Mouse (Mus musculus) Muller cell, postnatal 12 days (primary cell): ENCODE data around the gene Ankrd52.
"Not testable (repeated sequence)": the region's sequence is repeated elsewhere in the genome, so short reads cannot be mapped to it uniquely, and the experiment has no call there.

Experiments
- DNase-seq: peaks from one replicate; pipeline ENCODE4 v3.0.0-alpha.2; 2015; ENCODE audit errors: inconsistent ontology term

Gene Ankrd52

DNA sequence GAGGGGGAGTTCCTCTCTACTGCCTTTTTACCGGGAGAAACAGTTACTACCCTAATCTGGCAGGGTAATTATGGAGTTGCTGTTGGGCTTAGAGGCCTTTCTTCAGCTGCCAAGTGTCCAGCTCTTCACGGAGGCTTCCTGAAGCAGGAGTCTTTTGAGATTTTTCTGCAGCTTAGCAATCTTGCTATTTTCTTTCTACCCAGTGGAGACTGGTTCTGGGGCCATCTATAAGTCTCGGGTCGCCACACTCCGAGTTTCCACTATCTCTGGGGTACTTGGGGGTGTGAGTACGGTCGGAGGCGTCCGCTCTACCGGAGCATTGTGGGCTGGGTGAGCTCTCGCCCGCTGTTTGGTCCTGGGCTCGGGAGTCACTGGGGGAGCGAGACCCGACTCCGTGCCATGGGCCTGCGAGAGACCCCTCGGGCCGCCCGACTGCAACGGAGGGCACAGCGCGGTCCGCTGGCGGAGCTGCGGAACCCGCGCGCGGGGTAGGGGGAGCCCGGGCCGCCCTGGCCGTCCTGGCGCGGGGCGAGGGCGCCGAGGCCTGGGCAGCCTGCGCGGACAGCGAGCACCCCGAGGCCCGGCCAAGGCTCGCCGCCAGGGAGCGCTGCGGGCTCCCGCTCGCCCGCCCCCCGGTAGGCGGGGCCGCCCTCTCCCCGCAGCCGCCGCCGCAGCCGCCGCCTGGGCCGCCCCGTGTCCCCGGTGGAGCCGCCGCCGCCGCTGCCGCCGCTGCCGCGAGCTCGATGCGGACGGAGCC lies at the start of gene Ankrd52:
Gene Ankrd52 (plus strand): TSS at position 661 of the 757 bp plus-strand sequence.
- peak; percentile 88 for DNase-seq

DNA sequence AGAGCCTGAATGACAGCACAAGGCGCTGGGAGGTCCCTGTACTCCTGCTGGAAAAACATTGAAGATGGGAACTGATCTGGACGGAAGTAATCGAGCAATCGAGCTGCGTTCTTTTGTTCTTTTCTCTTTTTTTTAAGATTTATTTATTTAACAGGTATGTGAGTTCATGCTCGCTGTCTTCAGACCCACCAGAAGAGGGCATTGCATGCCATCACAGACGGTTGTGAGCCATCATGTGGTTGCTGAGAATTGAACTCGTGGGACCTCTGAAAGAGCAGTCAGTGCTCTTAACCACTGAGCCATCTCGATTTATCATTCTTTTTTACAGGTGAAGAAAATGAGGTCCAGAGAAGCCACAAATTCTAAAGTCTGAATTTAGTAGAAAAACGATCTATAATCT lies 49.3 kb upstream of the Ankrd52 start:
- DNase-seq, result no peak

DNA sequence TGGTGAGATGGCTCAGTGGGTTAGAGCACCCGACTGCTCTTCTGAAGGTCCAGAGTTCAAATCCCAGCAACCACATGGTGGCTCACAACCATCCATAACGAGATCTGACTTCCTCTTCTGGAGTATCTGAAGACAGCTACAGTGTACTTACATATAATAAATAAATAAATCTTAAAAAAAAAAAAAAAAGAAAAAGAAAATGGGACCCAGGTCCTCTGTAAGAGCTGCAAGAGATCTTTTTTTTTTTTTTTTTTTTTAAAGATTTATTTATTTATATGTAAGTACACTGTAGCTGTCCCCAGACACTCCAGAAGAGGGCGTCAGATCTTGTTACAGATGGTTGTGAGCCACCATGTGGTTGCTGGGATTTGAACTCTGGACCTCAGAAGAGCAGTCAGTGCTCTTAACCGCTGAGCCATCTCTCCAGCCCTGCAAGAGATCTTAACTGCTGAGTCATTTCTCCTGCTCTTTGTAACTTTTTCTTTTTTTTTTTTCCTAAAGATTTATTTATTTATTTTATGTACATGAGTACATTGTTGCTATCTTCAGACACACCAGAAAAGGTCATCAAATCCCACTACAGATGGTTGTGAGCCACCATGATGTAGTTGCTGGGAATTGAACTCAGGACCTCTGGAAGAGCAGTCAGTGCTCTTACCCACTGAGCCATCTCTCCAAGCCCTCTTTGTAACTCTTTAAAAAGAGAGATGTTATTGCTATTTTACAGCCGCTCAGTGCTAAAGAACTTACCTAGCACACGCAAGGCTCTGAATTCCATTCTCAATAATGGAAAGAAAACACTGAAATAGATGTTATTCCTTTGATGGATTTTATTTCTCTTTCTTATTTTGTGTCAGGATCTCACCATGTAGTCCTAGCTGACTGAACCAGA lies 44.3 kb upstream of the Ankrd52 start:
- not testable (repeated sequence) for DNase-seq

DNA sequence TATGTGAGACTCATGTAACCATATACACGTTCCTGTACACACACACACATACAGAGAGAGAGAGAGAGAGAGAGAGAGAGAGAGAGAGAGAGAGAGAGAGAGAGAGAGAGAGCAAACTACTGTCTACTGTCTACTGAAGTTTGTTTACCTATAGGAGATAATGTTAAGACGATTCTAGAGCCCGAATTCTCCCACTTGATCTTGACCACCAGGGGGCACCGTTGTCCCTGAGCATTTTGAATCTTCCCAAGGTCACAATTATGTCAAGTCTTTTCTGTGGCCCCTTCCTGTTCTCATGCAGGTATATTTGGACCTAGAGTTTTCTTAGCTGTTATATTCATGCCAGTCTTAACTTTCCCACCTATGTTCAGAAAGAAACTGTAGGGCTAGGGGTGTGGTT lies 41.3 kb upstream of the Ankrd52 start:
- DNase-seq, result peak; percentile 68

DNA sequence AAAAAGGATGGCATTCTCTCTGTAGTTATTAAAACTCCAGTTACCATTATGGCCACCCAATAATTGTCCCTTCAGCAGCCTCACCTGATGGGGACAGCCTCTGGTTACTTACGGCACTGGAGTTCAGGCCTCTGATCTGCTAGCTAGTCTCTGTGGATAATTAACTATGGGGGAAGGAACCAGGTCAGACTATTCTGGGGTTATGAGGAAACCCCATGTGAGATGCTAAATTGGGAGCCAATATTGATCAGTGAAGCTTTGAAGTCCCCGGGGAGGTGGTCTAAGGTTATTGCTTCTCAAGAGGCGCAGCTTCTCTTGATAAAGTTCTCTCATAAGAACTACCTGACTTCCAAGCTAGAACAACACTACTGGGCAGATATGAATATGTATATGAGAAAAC lies 40.7 kb upstream of the Ankrd52 start:
- no peak for DNase-seq

DNA sequence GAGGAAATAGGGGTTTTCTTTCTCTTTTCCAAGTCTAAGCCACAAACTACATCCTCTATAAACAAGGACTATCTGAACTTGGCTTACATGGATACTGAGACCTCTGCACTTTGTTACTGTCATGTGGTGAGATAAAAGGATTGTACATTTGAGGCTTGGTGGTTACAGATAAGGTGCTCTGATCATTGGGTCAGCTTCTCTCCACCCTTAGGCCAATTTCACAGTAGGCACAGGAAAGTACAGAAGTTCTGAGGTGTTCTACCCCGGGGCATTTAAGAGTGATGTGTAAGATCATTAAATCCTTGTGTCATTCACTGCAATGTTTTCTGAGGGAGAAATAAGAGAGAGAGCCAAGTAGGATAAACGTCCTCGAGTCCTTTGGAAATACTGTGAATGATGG lies 40.3 kb upstream of the Ankrd52 start:
- DNase-seq, result no peak

DNA sequence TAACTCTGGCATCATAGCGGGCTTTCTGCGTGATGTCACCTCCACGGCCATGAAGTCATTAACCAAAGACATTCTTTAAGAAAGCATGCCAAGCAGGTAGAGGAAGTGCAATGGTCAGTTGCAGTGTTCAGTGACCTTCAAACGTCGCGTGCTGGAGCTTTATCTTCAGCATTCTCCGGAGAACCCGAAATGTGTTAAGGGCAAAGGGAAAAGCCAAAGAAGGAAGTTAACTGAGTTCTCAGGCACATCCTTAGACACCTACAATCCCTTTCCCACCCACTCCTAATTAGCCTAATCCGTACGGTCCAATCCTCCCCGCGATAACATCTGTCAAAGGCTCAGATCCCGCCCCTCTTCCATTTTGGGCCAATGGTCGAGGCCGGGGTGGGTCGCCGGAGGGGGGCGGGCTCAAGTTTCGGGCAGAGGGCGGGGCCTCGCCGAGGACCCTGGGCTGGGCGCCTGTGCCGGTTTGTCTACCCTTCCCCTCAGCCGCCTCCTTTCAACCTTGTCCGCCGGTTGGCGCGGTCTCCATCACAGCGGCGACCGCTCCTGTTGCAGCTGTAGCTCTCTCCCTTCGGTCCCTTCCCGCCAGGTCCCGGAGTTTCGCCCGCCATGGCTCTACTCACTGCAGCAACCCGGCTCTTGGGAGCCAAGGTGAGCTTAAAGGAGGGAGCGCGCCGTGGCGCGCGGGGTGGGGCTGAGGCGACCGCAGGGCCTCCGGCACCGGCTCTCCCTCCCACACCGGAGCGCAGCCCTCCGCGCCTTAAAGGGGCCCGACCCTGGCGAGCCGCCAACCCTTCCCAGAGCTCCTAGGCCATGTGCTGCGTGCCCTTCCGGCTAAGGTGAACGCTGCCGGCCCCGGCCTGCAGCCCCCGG lies 39.4 kb upstream of the Ankrd52 start, which contains the start of gene Cs:
Gene Cs (plus strand): TSS at position 429 of the 876 bp plus-strand sequence.
- DNase-seq, result peak; percentile 97

DNA sequence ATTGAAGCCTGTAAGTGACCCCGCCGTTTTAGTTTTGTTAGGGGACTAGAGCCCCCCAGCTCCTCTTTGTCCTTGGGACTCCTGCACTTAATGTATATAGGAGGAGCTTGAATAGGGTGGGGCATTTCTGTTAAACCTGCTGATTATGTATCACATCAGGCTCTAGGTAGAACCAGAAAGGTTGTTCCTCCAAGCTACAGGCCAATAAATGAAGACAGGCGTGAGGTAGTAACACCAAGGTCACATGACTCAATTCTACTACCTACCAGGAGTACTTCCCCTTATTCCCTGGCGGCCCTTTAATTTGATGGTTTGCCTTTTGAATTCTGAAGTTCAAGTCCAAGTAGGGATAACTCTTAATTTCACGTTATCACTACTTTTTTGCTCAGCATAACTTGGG lies 38.5 kb upstream of the Ankrd52 start:
- no peak for DNase-seq

DNA sequence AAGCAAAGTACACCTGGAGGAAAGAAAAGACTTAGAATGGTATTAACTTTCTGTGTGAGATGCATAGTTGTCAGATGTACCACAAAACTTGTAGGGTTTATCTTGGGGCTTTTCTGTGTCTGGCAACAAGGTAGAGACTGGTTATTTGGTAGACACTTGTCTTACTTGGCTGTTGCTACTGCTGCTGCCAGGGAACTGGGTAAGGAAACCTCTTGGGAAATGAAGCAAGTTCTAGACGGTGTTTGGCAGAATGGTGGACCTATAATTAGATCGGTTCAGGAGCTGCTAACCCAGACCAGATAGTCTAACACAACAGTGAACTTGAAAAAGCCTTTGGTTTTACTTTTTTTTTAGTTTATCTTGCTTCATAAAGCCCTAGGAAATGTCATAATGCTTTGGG lies 38.0 kb upstream of the Ankrd52 start:
- DNase-seq, result no peak

DNA sequence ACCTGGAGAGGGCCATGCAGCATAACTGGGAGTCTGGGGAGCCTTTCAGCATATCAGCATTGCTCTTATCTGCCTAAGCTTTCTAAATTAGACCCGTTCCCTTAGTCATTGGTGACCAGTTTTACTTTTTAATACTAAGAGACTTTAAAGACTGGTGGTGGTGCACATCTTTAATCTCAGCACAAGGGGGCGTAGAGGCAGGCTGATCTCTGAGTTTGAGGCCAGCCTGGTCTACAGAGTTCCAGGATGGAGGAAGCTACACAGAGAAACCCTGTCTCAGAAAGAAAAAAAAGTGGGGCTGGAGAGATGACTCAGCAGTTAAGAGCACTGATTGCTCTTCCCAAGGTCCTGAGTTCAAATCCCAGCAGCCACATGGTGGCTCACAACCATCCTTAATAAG lies 36.7 kb upstream of the Ankrd52 start:
- no peak for DNase-seq

DNA sequence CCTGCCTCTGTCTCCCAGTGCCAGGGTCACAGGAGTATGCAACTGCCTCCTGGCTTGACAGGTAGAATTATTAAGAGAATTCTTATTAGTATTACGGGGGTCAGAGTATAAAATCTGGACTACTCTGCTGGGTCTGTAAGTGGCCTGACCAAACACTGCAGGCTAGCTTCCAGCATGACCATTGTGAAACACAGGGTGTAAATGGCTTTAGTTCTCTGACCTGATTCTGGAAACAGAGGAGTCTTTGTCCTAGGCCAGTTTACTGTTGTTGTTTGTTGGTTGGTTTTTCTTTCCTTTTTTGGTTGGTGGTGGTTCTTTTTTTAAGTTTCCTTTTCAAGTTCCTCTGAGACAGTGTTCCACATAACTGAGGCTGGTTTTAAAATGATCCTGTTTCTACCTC lies 33.5 kb upstream of the Ankrd52 start:
- peak; percentile 80 for DNase-seq

DNA sequence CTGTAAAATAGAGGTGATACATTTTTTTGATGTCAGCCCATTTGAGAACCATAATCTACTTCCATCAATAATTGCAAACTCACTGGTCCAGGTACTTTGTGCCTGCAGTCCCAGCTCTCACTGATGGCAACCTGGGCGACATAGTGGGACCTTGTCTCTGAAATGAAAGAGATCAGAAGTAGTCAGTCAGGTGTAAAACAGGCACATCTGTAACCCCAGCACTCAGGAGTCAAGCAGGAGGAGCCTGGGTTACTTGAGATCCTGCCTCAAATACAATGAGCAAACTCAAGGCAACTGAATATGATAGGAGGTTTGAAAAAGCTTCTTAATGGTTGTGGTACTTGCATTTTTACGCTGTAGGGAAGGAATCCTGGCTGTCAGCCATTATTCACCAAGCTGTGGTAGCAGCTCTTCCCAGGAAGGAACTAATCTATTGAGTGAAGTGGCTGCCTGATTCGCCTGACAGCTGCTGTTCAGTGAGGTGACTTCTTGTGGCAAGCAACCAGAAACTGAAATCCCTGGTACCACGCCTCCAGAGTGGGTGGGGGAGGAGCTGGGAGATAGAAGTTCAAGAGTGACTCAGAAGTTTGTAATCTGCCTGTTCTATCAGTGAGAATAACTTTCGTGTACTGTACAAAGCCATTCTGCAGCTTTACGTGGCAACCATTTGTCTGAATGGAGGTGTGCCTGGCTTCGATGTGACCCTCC lies 32.2 kb upstream of the Ankrd52 start:
- DNase-seq, result peak; percentile 100

DNA sequence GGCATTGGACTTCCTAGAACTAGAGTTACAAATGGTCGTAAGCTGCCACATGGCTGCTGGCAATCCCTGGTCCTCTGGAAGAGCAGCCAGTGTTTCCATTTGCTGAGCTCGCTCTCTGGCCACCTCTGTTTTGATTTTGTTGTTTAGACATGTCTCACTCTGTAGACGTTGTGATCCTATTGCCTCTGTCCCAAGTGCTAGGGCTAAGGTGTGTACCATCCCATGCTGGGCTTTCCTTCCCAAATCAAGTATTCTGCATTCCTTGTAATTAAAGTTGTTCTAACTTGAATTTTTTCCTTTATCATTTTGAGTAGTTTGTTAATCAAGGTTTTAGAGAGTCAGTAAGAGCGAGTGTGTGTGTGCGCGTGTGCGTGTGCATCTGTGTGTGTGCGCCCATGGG lies 29.4 kb upstream of the Ankrd52 start:
- DNase-seq, result no peak

DNA sequence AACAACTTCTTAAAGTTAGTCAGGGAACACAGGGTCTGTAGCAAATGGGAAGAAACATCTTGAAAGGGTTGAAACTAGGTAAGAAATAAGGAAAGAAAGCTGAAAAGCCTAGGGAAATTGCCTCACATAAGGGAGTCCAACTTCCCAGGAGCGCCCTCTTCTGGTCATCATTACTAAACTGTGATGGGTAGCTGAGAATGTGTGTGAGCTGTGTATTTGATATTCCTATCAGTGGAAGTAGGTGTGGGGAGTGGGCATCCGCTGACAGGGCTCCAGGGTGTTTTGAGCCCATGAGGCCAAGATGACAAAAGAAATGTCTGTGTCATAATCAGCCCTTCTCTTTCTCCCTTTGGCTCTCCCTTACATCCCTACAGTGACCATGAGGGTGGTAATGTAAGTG lies 18.1 kb upstream of the Ankrd52 start:
- no peak for DNase-seq

DNA sequence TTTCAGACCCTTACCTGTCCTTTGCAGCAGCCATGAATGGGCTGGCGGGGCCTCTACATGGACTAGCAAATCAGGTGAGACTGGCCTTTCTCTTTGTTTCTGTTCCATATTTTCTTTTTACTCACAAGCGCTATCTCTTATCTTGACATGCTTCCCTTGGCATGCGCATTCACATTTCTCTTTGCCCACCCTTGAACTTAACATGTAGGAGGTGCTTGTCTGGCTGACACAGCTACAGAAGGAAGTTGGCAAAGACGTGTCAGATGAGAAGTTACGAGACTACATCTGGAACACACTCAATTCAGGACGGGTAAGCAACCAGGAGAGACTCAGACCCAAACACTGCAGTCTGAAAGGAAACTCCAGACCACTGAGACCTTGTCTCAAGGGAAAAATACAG lies 17.7 kb upstream of the Ankrd52 start:
- DNase-seq, result no peak

DNA sequence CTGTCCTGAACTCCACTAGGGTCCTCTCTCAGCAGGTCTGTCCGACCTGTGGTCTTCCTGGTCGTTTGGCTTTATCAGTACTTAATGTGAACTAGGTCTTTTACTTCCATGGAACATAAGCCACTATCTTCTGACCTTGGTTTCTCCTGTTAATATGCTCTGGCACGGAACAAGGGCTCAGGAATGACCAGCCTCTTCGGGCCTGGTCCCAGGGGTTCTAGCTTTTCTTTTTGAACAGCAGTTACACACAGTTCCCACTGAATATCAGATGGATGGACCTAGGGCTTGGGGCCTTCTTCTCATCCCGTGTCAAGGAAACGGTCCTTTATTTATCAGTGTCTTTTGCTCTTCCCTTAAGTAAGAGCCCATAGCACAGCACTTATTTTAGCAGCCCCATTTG lies 15.1 kb upstream of the Ankrd52 start:
- DNase-seq, result no peak

DNA sequence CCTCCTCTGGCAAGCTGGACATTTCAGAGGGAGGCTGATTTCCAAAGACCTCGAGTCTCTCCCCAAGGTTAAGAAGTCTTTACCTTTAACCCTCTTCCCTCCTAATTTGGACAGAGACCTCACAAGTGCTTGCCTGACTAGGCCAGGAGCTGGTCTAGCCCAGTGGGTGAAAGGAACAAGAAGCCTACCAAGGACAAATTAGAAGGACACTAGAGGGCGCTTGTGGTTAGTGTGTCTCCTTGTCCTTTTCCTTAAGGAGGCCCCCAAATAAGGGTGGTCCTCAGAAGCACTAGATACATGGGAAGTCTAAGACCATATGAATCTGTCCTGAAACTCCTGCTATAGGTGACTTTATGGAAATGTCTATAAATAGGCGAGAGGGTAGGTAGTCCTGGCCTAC lies 14.3 kb upstream of the Ankrd52 start:
- DNase-seq, result no peak

DNA sequence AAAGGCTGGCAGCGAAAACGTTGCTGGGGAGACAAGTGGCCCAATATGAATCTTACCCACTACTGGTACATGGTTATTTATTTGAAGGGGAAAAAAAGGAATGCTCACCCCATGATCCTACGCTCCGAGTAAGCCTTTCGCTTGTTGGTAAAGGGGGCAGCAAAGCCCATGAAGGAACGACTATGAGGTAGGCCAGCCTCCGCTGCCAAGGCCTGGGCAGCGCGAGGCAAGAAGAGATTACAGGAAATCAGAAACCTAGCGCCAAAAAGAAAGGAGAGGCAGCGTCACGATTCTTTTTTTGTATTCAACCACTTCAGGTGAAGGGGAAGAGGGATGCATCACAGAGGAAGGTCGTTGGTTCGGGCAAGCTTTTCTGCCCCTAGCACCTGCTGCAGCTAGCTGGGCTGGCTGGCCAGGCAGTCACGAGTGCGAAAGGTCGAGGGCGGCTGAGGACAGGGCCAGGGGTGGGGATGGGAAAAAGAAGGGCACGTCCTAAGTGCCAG lies 9.0 kb upstream of the Ankrd52 start:
- DNase-seq, result no peak

DNA sequence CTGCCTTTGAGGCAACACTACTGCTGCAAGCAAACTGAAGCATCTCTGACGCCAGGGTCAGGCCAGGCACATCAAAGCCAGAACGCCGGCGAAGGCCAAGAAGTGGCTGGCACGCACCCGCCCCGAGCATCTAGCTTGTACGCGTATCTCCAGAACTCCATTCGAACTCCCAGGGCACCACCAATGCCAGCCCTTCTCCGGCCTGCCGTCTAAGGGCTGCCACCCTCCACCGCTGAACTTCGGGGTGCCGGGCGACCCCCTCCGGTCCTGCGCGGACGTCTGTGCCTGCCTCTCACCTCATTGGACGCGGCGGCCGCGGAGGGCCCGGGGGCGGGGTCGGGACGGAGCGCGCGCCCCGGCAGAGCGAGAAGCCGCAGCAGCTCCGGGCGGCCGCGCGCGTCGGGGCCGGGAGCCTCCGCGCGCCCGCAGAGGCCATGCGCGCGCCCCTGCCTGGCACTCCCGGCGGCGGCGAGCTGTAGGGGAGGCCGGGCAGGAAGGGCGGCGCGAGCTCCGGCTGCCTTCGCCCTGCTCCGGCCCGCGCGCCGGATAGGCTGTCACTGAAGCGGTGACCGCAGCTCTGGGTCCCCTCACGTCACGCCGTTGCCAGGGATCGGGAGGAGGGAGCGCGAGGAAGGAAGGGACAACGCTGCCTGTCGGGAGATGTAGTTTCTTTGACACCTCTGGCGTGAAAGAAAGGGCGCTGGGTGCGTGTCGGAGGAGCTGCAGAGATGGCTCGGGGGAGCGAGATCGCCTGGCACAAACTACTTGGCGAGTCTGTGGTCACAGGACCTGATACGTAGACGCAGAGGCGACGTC lies 8.3 kb upstream of the Ankrd52 start, which contains the start of gene Coq10a:
Gene Coq10a (minus strand): TSS at position 596 of the 816 bp plus-strand sequence.
- DNase-seq, result peak; percentile 97

DNA sequence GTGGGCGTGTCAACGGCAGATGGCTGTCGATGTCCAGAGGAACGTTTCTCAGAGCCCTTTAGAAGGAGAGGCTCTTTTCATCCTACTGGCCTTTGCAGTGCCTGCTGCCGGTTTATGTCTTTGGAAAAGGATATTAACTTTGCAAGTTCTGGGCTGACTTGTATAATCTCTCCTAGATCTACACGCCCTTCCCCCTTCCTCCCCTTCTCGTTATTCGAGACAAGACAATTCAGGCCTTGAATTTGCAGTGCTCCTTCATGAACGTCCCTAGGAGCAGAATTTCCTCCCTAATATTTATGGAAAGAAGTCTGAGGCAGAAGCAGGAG lies 7.7 kb upstream of the Ankrd52 start:
- no peak for DNase-seq
